Comparison of ENCODE assay signal across 22 mouse cellular contexts in genomic region chr15:85662271-85662670, GRCm38 (mm10).
A peak's percentile ranks its signal among the peaks of the same experiment; 100 is the strongest.
DNase-seq lines count a peak whose midpoint lies in the region; ATAC-seq and TF ChIP-seq lines count a peak whose summit lies in the region.
"Had no signal": no experiment of that assay in that cellular context is flagged by ENCODE, and none has a peak within 500 bp of the region (broad histone marks: within the 10 kb centered on the region; RNA-seq: fewer than 3 reads in every experiment).

No protein-coding gene starts in this region.

- H3K27me3 ChIP-seq in forebrain, postnatal 0 days (ENCODE audit: insufficient read depth, low read length): no peaks in the 10 kb centered on the region
- H3K27me3 ChIP-seq in forebrain, embryonic 12.5 days: peaks cover 85% of the 10 kb centered on the region
- H3K27me3 ChIP-seq in kidney, adult 2 months (replicated peaks; ENCODE audit: control insufficient read depth, insufficient read depth, low read length): no peaks in the 10 kb centered on the region
- H3K27me3 ChIP-seq in intestine, postnatal 0 days (replicated peaks; ENCODE audit: control insufficient read depth, insufficient read depth, low read length): peaks cover 13% of the 10 kb centered on the region

- no peak overlapping the region for H3K4me3 ChIP-seq in forebrain, postnatal 0 days (ENCODE audit: low read depth, low read length)
- H3K4me3 ChIP-seq in forebrain, embryonic 12.5 days (replicated peaks): no peak overlapping the region
- H3K4me3 ChIP-seq in kidney, adult 2 months (ENCODE audit: insufficient read depth, low read depth, low read length): no peak overlapping the region
- no peak overlapping the region for H3K4me3 ChIP-seq in olfactory bulb, adult 2 months (ENCODE audit: insufficient read depth, low read depth, low read length)
- H3K4me3 ChIP-seq in intestine, postnatal 0 days (ENCODE audit: low read depth, low read length): no peak overlapping the region
- H3K4me3 ChIP-seq: embryonic facial prominence, embryonic 12.5 days; embryonic facial prominence, embryonic 15.5 days; forebrain, embryonic 15.5 days; heart, adult 2 months; heart, embryonic 10.5 days; heart, embryonic 13.5 days; hindbrain, embryonic 12.5 days; hindbrain, embryonic 15.5 days had no signal

- DNase-seq in forebrain, postnatal 0 days: no peak
- DNase-seq in kidney, adult 2 months: no peak
- DNase-seq in kidney, postnatal 10 days: no peak
- peak; percentile 15 for DNase-seq in urinary bladder, adult 2 months (ENCODE audit: low spot score)
- no peak for DNase-seq in urinary bladder, postnatal 14 days (ENCODE audit: low spot score)
- DNase-seq: adrenal gland, adult 2 months; adrenal gland, postnatal 14 days; cerebellum, postnatal 36 days; gastrocnemius, postnatal 25 days; heart, postnatal 14 days had no signal

- no peaks in the 10 kb centered on the region for H3K36me3 ChIP-seq in forebrain, postnatal 0 days (ENCODE audit: insufficient read depth)
- no peaks in the 10 kb centered on the region for H3K36me3 ChIP-seq in forebrain, embryonic 12.5 days (replicated peaks)
- no peaks in the 10 kb centered on the region for H3K36me3 ChIP-seq in kidney, adult 2 months (ENCODE audit: control insufficient read depth, insufficient read depth, low read length)
- no peaks in the 10 kb centered on the region for H3K36me3 ChIP-seq in intestine, postnatal 0 days (ENCODE audit: control insufficient read depth, insufficient read depth)
- H3K36me3 ChIP-seq: embryonic facial prominence, embryonic 12.5 days; forebrain, embryonic 15.5 days; heart, embryonic 10.5 days; hindbrain, embryonic 12.5 days; hindbrain, embryonic 15.5 days had no signal

- H3K27ac ChIP-seq in forebrain, postnatal 0 days (ENCODE audit: low read depth, low read length): peak overlapping the region; percentile 9; the same call in 1 of the 2 replicates
- H3K27ac ChIP-seq in forebrain, embryonic 12.5 days: no peak overlapping the region
- H3K27ac ChIP-seq in kidney, adult 2 months (ENCODE audit: insufficient read depth, low read depth, low read length): peak overlapping the region; percentile 72
- H3K27ac ChIP-seq in olfactory bulb, adult 2 months (ENCODE audit: insufficient read depth, low read depth, low read length): peak overlapping the region; percentile 57
- no peak overlapping the region for H3K27ac ChIP-seq in intestine, postnatal 0 days (ENCODE audit: low read depth, low read length)
- H3K27ac ChIP-seq: embryonic facial prominence, embryonic 12.5 days; embryonic facial prominence, embryonic 15.5 days; heart, embryonic 10.5 days; heart, embryonic 13.5 days; hindbrain, embryonic 12.5 days; hindbrain, embryonic 15.5 days had no signal

- TF ChIP-seq CTCF in forebrain, postnatal 0 days (IDR thresholded peaks at IDR 0.05; ENCODE audit: low read depth): no peak
- no peak for TF ChIP-seq CTCF in kidney, adult 2 months (conservative IDR thresholded peaks at IDR 0.05; ENCODE audit: insufficient read depth, insufficient read length, low read depth, low read length)
- no peak for TF ChIP-seq CTCF in olfactory bulb, adult 2 months (IDR thresholded peaks at IDR 0.05; ENCODE audit: insufficient read depth, low read depth, low read length)
- TF ChIP-seq CTCF in intestine, postnatal 0 days (IDR thresholded peaks at IDR 0.05; ENCODE audit: low read depth): no peak

- TF ChIP-seq POLR2A in kidney, adult 2 months (IDR thresholded peaks at IDR 0.05; ENCODE audit: low read depth, low read length): no peak
- TF ChIP-seq POLR2A in olfactory bulb, adult 2 months (IDR thresholded peaks at IDR 0.05; ENCODE audit: insufficient read depth, low read depth, low read length): no peak

- no peaks in the 10 kb centered on the region; the same call in 1 of the 2 replicates for H3K4me1 ChIP-seq in forebrain, postnatal 0 days (ENCODE audit: insufficient read depth)
- H3K4me1 ChIP-seq in forebrain, embryonic 12.5 days: peaks cover 6% of the 10 kb centered on the region; the same call in 1 of the 2 replicates
- H3K4me1 ChIP-seq in kidney, adult 2 months (ENCODE audit: control insufficient read depth, insufficient read depth, low read length): peaks cover 24% of the 10 kb centered on the region
- H3K4me1 ChIP-seq in olfactory bulb, adult 2 months (ENCODE audit: control insufficient read depth, insufficient read depth, low read length): peaks cover 41% of the 10 kb centered on the region
- H3K4me1 ChIP-seq in intestine, postnatal 0 days (replicated peaks; ENCODE audit: control insufficient read depth, insufficient read depth, low read length): no peaks in the 10 kb centered on the region
- H3K4me1 ChIP-seq: embryonic facial prominence, embryonic 12.5 days had no signal

- no peak for ATAC-seq in forebrain, postnatal 0 days
- ATAC-seq in forebrain, embryonic 12.5 days (ENCODE audit: low FRiP score): no peak
- no peak for ATAC-seq in intestine, postnatal 0 days
- ATAC-seq: CD4-positive, CD25-positive, alpha-beta regulatory T cell, adult 4 months; forebrain, embryonic 15.5 days had no signal

- 79% methylated on average over 8 of the region's 8 CpGs for WGBS in forebrain, postnatal 0 days
- WGBS in forebrain, embryonic 12.5 days: 83% methylated on average over 8 of the region's 8 CpGs
- 92% methylated on average over 8 of the region's 8 CpGs for WGBS in kidney, adult 2 months
- 56% methylated on average over 8 of the region's 8 CpGs for WGBS in olfactory bulb, adult 2 months
- 86% methylated on average over 8 of the region's 8 CpGs for WGBS in intestine, postnatal 0 days

- no peaks in the 10 kb centered on the region for H3K9me3 ChIP-seq in forebrain, postnatal 0 days (ENCODE audit: low read length)
- H3K9me3 ChIP-seq in forebrain, embryonic 12.5 days: no peaks in the 10 kb centered on the region
- no peaks in the 10 kb centered on the region for H3K9me3 ChIP-seq in intestine, postnatal 0 days (ENCODE audit: control insufficient read depth)
- H3K9me3 ChIP-seq: embryonic facial prominence, embryonic 12.5 days; embryonic facial prominence, embryonic 15.5 days; forebrain, embryonic 15.5 days; heart, embryonic 10.5 days; heart, embryonic 13.5 days; hindbrain, embryonic 12.5 days; hindbrain, embryonic 15.5 days had no signal

- H3K9ac ChIP-seq in forebrain, postnatal 0 days: no peak overlapping the region
- no peak overlapping the region for H3K9ac ChIP-seq in forebrain, embryonic 12.5 days
- H3K9ac ChIP-seq in intestine, postnatal 0 days (ENCODE audit: low read depth, low read length): no peak overlapping the region
- H3K9ac ChIP-seq: embryonic facial prominence, embryonic 12.5 days; embryonic facial prominence, embryonic 15.5 days; forebrain, embryonic 15.5 days; heart, embryonic 13.5 days; hindbrain, embryonic 12.5 days; hindbrain, embryonic 15.5 days had no signal

- no peak overlapping the region for H3K4me2 ChIP-seq in forebrain, postnatal 0 days (ENCODE audit: low read depth)
- H3K4me2 ChIP-seq in forebrain, embryonic 12.5 days: no peak overlapping the region
- no peak overlapping the region for H3K4me2 ChIP-seq in intestine, postnatal 0 days (replicated peaks; ENCODE audit: low read depth)
- H3K4me2 ChIP-seq: embryonic facial prominence, embryonic 12.5 days; embryonic facial prominence, embryonic 15.5 days; forebrain, embryonic 15.5 days; heart, embryonic 13.5 days; hindbrain, embryonic 12.5 days; hindbrain, embryonic 15.5 days had no signal

Comparison
In these comparisons a context has a peak if more than half of its experiments do, and no peak if none do; other contexts are left out.
1. H3K27ac ChIP-seq: peak in forebrain, postnatal 0 days (single experiment), kidney, adult 2 months (single experiment) and olfactory bulb, adult 2 months (single experiment); none in forebrain, embryonic 12.5 days (single experiment) and intestine, postnatal 0 days (single experiment).